Mouse (Mus musculus): ENCODE data around the gene Ap2a2.
"Not testable (repeated sequence)": the region's sequence is repeated elsewhere in the genome, so short reads cannot be mapped to it uniquely, and the experiment has no call there.

The Ap2a2 gene

DNA sequence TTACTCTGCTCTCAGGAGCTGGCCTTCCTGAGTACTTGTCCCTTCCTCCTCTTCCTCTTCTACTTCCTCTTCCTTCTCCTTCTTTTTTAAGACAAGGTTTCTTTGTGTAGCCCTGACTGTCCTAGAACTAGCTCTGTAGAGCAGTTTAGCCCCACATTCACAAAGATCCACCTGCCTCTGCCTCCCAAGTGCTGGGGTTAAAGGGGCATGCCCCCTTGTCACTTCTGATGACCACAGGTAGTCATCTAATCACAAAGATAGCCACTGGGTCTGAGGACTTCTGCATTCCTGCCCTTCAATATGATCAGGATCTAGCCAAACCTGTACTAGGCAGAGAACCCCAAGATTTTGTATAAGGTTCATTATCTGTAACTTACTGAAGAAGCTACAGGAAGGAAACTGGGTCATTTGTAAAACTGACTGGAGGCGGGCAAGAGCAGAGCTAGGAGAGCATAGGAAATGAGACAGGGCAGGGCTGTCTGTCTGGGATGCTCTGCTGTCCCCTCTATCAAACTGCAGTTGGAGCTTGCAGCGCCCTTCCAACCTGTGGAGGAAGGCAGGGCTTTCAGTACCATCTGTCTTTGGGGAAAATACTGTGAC is 2.1 kb upstream of the Ap2a2 start:
- no peak for DNase-seq (ENCODE audit: low spot score)

GRCm38 (mm10) chr7:141560471-141560870 is 1.5 kb upstream of the Ap2a2 start:
- DNase-seq (ENCODE audit: low spot score) = no peak

- no peak for DNase-seq (ENCODE audit: low spot score)
Measured at GRCm38 (mm10) chr7:141562421-141562851, 463 bp downstream of the Ap2a2 start.

- DNase-seq (ENCODE audit: low spot score) = peak; percentile 11
Measured at GRCm38 (mm10) chr7:141562852-141563427, 967 bp downstream of the Ap2a2 start.

DNA sequence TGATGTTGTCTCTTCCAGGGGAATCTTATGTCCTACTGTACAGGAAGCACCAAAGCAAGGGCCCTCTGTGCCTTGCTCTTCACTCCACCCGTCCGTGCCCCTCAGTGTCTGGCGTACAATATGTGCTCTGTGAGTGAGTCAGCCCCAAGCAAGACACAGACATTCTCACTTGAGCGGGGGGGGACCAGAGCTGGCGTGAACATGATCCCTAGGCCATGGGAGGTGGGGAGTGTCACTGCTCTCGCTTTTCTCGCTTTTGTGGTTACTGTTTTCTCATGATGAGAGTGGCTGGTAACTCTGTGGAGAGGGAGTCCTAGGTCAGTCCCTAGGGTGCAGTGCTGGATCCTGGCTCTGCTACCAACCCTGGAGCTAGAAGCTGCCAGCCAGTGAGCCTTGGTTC is 2.6 kb downstream of the Ap2a2 start:
- DNase-seq (ENCODE audit: low spot score) = no peak

DNA sequence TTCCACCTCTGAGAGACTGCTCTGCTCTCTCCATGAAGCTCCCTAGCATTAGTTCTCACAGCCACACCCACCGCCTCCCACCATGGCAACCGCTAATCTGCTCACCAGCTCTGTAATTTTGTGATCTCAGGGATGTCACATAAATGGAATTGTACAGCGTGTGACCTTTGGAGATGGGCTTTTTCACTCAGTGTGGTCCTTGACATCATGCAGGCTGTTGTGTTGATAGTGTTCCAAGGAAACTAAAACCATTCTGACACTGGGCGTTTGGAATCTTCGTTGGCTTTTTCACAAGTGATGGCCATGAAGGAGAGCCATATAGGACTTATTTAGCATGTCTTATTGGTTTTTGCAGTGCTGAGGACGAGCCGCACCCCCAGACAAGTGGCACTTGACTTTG is 4.6 kb downstream of the Ap2a2 start:
- no peak for DNase-seq (ENCODE audit: low spot score)

DNA sequence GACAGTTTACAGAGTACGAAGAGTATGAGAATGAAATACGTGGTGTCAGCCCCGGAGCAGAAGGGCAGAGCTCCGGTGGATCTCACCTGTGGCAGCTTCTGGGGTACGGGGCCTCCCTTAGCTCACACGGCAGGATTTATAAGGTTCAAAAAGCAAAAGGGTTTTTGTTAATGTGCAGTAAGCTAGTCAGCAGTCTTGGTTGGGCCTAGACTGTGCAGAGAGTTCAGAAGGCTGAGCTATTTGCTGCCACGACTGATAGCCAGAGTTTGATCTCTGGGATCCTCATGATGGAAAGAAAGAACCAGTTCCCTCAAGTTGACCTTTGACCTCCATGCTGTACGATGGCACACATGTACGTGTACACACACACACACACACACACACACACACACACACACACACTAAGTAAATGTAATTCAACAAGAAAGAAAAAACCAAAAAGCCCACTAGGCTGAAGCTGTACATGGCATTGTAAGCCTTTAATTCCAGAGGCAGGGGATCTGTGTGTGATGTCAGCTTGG is 7.4 kb downstream of the Ap2a2 start:
- no peak for DNase-seq (ENCODE audit: low spot score)

GRCm38 (mm10) chr7:141569916-141570315 is 7.9 kb downstream of the Ap2a2 start:
- no peak for DNase-seq (ENCODE audit: low spot score)

DNA sequence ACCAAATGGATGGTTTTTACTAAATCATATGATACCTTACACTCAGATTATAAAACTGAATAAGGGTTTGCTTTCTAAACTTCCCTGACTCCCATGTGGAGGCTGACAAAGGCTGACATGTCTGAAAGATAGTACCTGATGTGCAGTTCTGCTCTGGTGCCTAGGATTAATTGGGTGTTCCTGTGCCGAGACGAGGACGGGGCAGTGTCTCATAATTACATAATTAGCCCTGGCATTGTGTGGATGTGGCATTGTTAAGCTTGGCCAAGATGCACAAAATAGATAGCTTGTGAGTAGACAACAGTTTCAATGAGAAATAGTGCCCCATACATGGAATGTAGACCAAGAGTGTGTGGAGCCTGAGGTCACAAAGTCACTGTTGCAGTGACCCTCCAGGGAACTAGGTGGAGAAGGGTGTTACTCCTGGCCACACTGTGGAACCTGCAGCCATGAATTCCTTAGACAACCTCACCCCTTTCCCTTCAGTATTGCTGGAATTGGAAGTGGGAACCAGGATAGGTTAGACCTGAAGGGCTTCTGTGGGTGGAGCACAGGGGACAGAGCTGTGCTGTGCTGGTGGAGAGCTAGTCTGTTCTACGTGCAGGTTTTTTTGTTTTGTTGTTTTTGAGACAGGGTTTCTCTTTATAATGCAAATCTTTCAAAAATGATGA is 8.8 kb downstream of the Ap2a2 start:
- no peak for DNase-seq (ENCODE audit: low spot score)

- DNase-seq (ENCODE audit: low spot score) = no peak
Measured at GRCm38 (mm10) chr7:141574041-141574440, 12.1 kb downstream of the Ap2a2 start.

- no peak for DNase-seq (ENCODE audit: low spot score)
Measured at GRCm38 (mm10) chr7:141575481-141575880, 13.5 kb downstream of the Ap2a2 start.

DNA sequence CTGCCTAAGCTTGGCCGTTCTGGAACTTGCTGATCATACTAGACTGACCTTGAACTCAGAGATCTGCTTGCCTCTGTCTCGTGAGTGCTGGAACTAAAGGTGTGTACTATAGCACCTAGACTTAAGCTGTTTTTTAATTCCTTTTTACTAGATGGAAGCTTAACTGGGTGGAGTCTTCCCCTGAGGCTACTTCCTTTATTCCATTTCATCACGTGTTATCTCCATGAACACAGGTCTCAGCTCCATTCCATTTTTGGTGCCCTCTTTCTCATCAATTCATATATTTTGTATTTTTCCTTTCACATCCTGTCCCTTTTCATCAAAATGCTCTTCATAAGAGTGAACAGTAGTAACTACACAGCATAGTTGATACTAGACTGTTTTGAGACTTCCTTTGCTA is 15.8 kb downstream of the Ap2a2 start:
- no peak for DNase-seq (ENCODE audit: low spot score)

DNA sequence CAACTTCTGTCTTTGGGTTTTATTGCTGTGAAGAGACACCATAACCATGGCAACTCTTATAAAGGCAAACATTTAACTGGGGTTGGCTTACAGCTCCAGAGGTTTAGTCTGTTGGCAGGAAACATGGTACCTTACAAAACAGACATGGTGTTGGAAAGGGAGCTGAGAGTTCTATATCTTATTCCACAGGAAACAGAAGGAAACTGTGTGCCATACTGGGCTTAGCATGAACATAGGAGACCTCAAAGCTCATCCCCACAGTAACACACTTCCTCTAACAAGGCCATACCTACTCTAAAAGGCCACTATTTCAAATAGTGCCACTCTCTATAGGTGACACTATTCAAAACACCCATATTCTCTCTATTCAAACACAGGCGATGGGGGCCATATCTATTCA is 16.5 kb downstream of the Ap2a2 start:
- no peak for DNase-seq (ENCODE audit: low spot score)

DNA sequence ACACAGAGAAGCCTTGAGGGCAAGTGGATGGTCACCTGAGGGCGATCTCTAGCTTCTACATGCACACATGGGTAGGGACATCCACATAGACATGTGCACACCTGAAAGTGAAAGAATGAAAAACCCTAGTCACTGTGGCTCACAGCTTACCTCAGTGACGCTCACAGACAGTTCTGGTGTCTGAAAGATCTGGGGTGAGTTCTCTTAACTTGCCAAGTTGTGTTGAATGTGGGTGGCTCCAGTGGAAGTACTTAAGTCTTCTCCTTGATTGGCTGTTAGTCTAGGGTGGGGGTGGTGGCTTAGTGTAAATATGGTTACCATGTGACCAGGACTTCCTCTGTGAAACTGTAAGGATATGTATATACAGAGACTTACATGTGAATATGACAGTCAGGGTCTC is 17.0 kb downstream of the Ap2a2 start:
- DNase-seq (ENCODE audit: low spot score) = no peak

- no peak for DNase-seq (ENCODE audit: low spot score)
Measured at GRCm38 (mm10) chr7:141581323-141581722, 19.4 kb downstream of the Ap2a2 start.

- no peak for DNase-seq (ENCODE audit: low spot score)
Measured at GRCm38 (mm10) chr7:141584048-141584841, 22.3 kb downstream of the Ap2a2 start.

DNA sequence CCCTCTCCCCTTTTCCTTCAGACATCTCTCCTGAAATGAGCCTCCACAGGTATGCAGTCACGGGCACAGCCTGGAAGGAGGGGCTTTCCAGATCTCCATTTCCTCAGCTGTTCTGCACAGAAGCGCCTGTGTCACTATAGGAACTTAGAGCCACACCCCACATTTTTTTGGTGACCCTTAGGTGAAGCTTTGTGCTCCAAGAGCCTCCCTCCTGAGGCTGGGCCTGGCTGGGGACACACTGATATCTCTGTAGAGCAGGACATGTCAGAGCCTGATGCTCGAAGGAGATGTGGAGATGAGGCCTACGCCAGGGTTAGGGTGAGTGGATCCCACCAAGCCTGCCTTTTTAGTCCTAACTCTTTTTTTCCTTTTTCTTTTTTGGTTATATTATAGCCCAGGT is 23.3 kb downstream of the Ap2a2 start:
- DNase-seq (ENCODE audit: low spot score) = no peak

DNA sequence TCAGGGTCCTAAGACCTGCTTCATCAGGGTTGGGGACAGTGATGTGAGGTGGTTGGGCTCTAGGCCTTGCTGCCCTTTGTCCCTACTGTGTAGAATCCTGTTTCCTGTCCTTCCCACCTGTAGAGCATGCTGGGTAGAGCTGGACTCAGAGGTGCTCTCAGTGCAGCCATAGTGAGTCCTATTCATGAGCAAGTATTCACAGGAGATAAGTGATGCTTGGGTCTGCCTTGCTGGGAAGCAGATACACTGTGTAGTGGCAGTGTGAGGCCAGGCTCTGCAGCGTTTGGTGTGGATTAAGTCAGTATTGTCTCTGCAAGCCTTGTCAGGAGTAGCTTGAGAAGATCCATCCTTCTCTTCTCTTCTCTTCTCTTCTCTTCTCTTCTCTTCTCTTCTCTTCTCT is 23.9 kb downstream of the Ap2a2 start:
- DNase-seq (ENCODE audit: low spot score) = no peak

DNA sequence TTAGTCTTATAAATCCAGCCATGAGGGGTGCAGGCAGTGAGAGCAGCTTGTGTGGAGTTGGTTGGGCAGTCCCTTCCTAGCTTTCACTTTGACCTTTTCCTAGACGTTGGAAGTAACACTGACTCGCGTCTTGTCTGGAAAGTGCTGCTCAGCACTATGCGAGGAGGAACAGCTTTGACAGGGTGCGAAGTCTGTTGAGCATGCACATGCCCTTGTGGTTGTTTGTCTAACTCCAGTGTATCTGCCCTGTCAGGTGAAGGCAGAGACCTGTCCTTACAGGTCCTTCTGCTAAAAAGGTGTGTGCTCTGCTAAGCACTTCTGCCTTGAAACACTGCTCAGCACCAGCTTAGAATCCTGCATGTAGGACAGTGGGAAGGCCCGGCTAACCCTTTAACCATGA is 26.9 kb downstream of the Ap2a2 start:
- no peak for DNase-seq (ENCODE audit: low spot score)

DNA sequence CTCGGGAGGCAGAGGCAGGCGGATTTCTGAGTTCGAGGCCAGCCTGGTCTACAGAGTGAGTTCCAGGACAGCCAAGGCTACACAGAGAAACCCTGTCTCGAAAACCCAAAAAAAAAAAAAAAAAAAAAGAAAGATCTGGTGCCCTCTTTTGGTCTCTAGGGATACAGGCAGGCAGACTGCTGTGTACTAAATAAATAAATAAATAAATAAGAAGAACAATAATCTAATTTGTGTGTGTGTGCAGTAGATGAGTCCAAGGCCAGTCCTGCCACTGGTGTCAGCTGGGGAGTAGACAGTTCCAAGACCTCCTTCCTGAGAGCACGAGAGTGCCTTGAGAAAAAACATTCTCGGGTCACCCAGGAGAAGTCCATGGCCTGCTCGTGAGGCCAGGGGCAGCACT is 28.3 kb downstream of the Ap2a2 start:
- DNase-seq (ENCODE audit: low spot score) = not testable (repeated sequence)

GRCm38 (mm10) chr7:141590959-141591358 is 29.0 kb downstream of the Ap2a2 start:
- DNase-seq (ENCODE audit: low spot score) = no peak

- no peak for DNase-seq (ENCODE audit: low spot score)
Measured at GRCm38 (mm10) chr7:141592096-141592495, 30.1 kb downstream of the Ap2a2 start.

GRCm38 (mm10) chr7:141593056-141593455 is 31.1 kb downstream of the Ap2a2 start:
- no peak for DNase-seq (ENCODE audit: low spot score)
